Mouse (Mus musculus) G1E (cell line): ENCODE results near the gene Mtus2.

ENCODE experiments used
- CTCF ChIP-seq: IDR thresholded peaks from 2 replicates; pipeline ENCODE4 v1.5.1; 2012; ENCODE audit warnings: low read depth, low read length, inconsistent platforms, mixed read lengths
- GATA1 ChIP-seq: IDR thresholded peaks from 2 replicates; pipeline ENCODE4 v1.6.1; 2012; ENCODE audit warnings: borderline replicate concordance, low read length, inconsistent platforms, mixed read lengths
- GATA2 ChIP-seq: IDR thresholded peaks from 2 replicates; pipeline ENCODE4 v1.6.1; 2012; ENCODE audit warnings: low read depth, low read length, inconsistent platforms, borderline replicate concordance
- POLR2AphosphoS5 ChIP-seq: IDR thresholded peaks from 2 replicates; pipeline ENCODE4 v1.6.1; 2012; ENCODE audit warnings: low read depth, low read length, inconsistent platforms; ENCODE audit not compliant: insufficient replicate concordance

DNA sequence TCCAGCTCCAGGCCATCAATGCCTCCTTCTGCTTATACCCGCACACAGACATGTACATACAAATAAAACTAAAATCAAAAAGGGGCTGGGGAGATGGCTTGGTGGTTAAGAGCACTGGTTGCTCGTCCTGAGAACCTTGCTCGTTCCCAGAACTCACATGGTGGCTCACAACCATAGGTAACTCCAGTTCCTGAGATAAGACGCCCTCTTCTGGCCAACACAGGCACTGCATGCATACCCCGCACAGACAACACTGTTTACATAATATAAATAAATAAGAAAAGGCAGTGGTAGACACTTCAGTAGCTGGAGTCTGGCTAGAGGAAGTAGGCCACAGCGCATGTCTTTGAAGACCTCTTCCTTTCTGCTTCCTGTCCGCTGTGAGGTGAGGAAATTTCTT lies 335.7 kb downstream of the Mtus2 start:
- TF ChIP-seq CTCF (no peak), GATA1 (no peak), POLR2AphosphoS5 (no peak), GATA2 (no peak)
